Mouse (Mus musculus) neural tube, embryonic 11.5 days (tissue): ENCODE data around the gene Rin2. TPM values are rescaled to one million over a fixed set of nuclear protein-coding genes. Genes with fewer than 3 reads are reported as not detected.
A peak's percentile ranks its signal among the peaks of the same experiment; 100 is the strongest.

ENCODE experiments used
- ATAC-seq: fragments of 200-750 bp; cut with Nextera tagmentation; 2 replicates; pipeline ENCODE4 v1.8.0; 2017; ENCODE audit warnings: moderate number of reproducible peaks, mild to moderate bottlenecking, moderate TSS enrichment, moderate library complexity; ENCODE audit not compliant: insufficient read depth, low FRiP score, low TSS enrichment
- DNase-seq: peaks from one replicate; pipeline ENCODE4 v3.0.0-alpha.2; 2015; ENCODE audit warnings: low spot score
- H3K27ac ChIP-seq: fragments of 300-500 bp; sonication (generic); 2 replicates; pipeline ENCODE4 v1.5.1; 2014; ENCODE audit warnings: low read depth, mild to moderate bottlenecking, low read length
- H3K27me3 ChIP-seq: fragments of 300-500 bp; sonication (generic); 2 replicates; pipeline ENCODE4 v1.6.1; 2014; ENCODE audit warnings: mild to moderate bottlenecking, low read length, mixed read lengths; ENCODE audit not compliant: control insufficient read depth, insufficient read depth
- H3K36me3 ChIP-seq: fragments of 300-500 bp; sonication (generic); 2 replicates; pipeline ENCODE4 v1.6.1; 2014; ENCODE audit warnings: mild to moderate bottlenecking, low read length, moderate library complexity, mixed read lengths; ENCODE audit not compliant: control insufficient read depth, insufficient read depth
- H3K4me1 ChIP-seq: fragments of 300-500 bp; sonication (generic); 2 replicates; pipeline ENCODE4 v1.6.1; 2014; ENCODE audit warnings: low read length, mixed read lengths; ENCODE audit not compliant: control insufficient read depth, insufficient read depth
- H3K4me2 ChIP-seq: fragments of 300-500 bp; sonication (generic); 2 replicates; pipeline ENCODE4 v1.6.1; 2014; ENCODE audit warnings: low read depth, mild to moderate bottlenecking, moderate library complexity
- H3K4me3 ChIP-seq: fragments of 300-500 bp; sonication (generic); 2 replicates; pipeline ENCODE4 v1.5.1; 2014; ENCODE audit warnings: low read depth, low read length
- H3K9ac ChIP-seq: fragments of 300-500 bp; sonication (generic); 2 replicates; pipeline ENCODE4 v1.6.1; 2014; ENCODE audit warnings: mild to moderate bottlenecking, low read length
- H3K9me3 ChIP-seq: fragments of 300-500 bp; sonication (generic); 2 replicates; pipeline ENCODE4 v1.6.1; 2016; ENCODE audit warnings: low read length; ENCODE audit not compliant: control insufficient read depth
- WGBS: fragments of 180-500 bp; shearing (Covaris S2); extraction: QIAGEN DNeasy Blood & Tissue Kit; methylation state at CpG from one replicate; pipeline ENCODE4 v1.1.7; 2014; 5-methylcytosine and 5-hydroxymethylcytosine counted together
- polyA plus RNA-seq: library from polyadenylated mRNA; unstranded; fragments of >200 nt; fragmentation: Nextera tagmentation; extraction: Ambion mirVana; gene quantifications from 2 replicates; pipeline ENCODE4 v1.2.1, GENCODE M21; 2014

The Rin2 gene
- polyA plus RNA-seq, 1 experiment from 2014 or later: 22.0 TPM

DNA sequence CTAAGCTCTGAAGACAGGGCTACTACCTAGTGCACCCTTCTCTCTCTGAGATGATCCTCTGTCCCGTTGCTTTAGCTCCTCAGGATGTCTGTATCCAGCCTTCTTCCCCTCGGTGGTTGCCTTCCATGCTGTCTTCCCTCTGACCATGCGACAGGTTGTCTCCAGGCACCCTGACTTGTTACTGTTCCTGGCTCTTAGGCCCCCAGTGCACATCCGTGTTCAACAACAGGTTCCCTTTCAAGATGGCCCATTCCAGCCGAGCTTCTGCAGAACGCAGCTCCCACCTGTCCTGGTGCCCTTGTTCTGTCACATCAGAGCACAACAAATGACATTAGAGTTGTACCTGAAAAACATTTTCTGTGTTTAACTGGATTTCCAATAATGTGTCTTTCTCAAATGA lies 22.1 kb downstream of the Rin2 start:
- Histone ChIP-seq H3K27me3 (no peaks in the 10 kb centered on the region), H3K36me3 (no peaks in the 10 kb centered on the region), H3K9me3 (no peaks in the 10 kb centered on the region), H3K4me2 (no peak overlapping the region), H3K4me3 (no peak overlapping the region), H3K27ac (no peak overlapping the region), H3K4me1 (no peaks in the 10 kb centered on the region), H3K9ac (no peak overlapping the region)
- ATAC-seq (no peak), DNase-seq (no peak)
- WGBS: 81% methylated on average over 6 of the region's 6 CpGs

DNA sequence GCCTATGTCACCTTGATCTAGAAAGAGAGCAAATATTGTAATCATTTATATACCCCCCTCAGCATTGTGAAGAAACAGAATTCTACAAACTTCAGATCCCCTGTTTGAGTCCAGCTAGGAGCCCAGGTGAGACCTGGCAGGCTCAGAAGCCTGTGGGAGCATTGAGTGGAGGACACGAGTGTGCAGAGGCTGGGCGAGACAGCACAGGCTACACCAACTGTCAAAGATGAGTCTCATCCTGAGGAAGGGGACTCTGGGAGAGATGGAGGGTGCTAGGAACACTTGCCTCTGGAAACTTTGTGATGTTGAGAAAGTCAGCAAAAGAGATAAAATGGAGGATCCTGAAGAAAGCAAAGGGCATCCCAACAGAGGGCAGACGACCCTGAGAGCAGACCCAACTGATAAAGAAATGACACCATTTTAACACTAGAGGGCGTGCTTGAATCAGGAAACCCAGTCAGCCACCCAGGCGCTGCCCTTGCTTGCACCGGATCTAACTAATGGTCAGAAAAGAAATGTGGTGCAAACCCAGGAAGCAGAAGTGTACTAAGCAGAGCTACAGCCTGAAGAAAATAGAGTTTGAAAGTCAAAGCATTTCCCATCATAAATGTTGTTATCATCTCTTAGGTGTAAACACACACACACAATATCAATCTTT lies 24.5 kb downstream of the Rin2 start:
- Histone ChIP-seq H3K9me3 (no peaks in the 10 kb centered on the region), H3K27me3 (no peaks in the 10 kb centered on the region), H3K4me3 (no peak overlapping the region), H3K27ac (no peak overlapping the region), H3K36me3 (no peaks in the 10 kb centered on the region), H3K9ac (no peak overlapping the region), H3K4me2 (no peak overlapping the region), H3K4me1 (no peaks in the 10 kb centered on the region)
- peak; percentile 67 for DNase-seq
- WGBS: 34% methylated on average over 6 of the region's 6 CpGs
- peak; percentile 86 for ATAC-seq

- DNase-seq (no peak), ATAC-seq (no peak)
- no peaks in the 10 kb centered on the region for H3K27me3 ChIP-seq
- H3K36me3 ChIP-seq: no peaks in the 10 kb centered on the region
- no peaks in the 10 kb centered on the region for H3K9me3 ChIP-seq
- H3K9ac ChIP-seq: no peak overlapping the region
- H3K27ac ChIP-seq: no peak overlapping the region
- no peaks in the 10 kb centered on the region for H3K4me1 ChIP-seq
- no peak overlapping the region for H3K4me2 ChIP-seq
- no peak overlapping the region for H3K4me3 ChIP-seq
- 58% methylated on average over 8 of the region's 8 CpGs for WGBS
Measured at GRCm38 (mm10) chr2:145700237-145700985, 25.4 kb downstream of the Rin2 start.

DNA sequence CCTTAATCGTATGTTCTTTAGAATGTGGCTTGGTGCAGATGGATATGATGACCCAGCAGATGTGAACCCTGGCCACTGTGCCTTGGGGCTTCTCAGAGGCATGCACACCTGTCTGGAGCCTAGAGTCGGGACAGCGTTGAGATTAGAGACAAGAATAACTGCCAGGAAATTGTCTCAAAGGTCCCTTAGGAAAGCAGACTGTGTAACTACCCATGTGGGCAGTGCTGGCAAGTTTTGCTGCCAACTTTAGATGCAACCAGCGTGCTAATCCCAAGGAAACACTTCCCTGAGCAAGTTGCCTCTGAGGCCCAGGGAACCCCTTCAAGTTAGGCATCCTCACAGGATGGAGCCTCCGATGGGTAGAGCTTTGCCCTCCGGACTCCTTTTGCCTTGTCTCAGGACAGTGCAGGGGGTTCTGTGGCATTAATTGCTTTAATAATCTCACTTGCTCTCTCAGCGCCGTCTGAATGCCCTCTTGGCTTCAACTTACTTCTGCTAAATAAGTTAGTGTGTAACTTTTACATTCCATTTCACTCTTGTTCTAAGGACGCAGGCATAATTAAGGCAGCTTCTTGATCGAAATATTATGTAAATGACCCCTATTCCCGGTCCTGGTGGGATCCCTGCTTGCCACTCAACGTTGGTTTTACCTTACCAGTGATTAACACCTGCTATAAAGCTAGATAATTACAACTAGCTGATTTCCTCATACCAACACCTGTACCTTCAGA lies 26.8 kb downstream of the Rin2 start:
- H3K4me2 ChIP-seq: no peak overlapping the region
- no peak overlapping the region for H3K27ac ChIP-seq
- H3K36me3 ChIP-seq: no peaks in the 10 kb centered on the region
- H3K9me3 ChIP-seq: no peaks in the 10 kb centered on the region
- no peaks in the 10 kb centered on the region for H3K4me1 ChIP-seq
- no peaks in the 10 kb centered on the region for H3K27me3 ChIP-seq
- WGBS: 88% methylated on average over 12 of the region's 12 CpGs
- no peak for DNase-seq
- no peak for ATAC-seq
- H3K4me3 ChIP-seq: no peak overlapping the region
- H3K9ac ChIP-seq: no peak overlapping the region

- Histone ChIP-seq H3K9me3 (no peaks in the 10 kb centered on the region), H3K27me3 (no peaks in the 10 kb centered on the region), H3K9ac (no peak overlapping the region), H3K4me1 (no peaks in the 10 kb centered on the region), H3K4me2 (no peak overlapping the region), H3K27ac (no peak overlapping the region), H3K4me3 (no peak overlapping the region), H3K36me3 (no peaks in the 10 kb centered on the region)
- 78% methylated on average over 7 of the region's 7 CpGs for WGBS
- DNase-seq (no peak), ATAC-seq (no peak)
Measured at GRCm38 (mm10) chr2:145704738-145705137, 29.7 kb downstream of the Rin2 start.

DNA sequence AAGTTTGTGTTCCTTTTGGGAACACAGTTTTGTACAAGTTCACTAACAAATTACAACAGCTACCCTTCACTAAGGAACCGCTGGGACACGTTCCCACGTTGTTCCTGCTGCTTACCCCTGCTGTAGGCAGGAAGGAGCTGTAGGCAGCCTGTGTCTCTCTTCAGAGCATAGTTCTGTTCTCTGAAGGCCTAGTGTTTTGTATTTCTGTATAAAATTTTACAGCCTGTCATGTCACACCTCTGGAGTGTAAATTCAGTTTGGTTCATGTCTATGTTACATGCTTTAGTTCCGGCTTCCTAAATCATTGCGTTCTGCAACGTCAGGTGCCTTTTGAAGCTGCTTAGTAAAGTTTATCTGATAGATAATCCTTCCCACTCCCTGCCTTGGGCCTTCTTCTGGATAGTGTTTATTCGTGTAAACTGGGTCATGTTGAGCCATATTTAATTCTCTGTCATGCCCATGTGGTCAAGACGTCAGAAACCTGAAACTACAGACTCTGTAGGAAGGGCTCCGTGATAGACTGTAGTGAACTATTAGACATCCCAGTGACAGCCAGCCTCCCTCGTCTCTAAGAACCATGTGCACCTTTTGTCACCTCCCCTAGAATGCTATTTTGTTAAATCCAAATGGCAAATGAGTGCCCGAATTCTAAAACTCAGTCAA lies 34.8 kb downstream of the Rin2 start:
- no peaks in the 10 kb centered on the region for H3K4me1 ChIP-seq
- H3K4me3 ChIP-seq: no peak overlapping the region
- no peak for DNase-seq
- H3K9me3 ChIP-seq: no peaks in the 10 kb centered on the region
- WGBS: 70% methylated on average over 11 of the region's 11 CpGs
- H3K4me2 ChIP-seq: no peak overlapping the region
- H3K9ac ChIP-seq: no peak overlapping the region
- no peaks in the 10 kb centered on the region for H3K27me3 ChIP-seq
- ATAC-seq: no peak
- H3K36me3 ChIP-seq: no peaks in the 10 kb centered on the region
- no peak overlapping the region for H3K27ac ChIP-seq

DNA sequence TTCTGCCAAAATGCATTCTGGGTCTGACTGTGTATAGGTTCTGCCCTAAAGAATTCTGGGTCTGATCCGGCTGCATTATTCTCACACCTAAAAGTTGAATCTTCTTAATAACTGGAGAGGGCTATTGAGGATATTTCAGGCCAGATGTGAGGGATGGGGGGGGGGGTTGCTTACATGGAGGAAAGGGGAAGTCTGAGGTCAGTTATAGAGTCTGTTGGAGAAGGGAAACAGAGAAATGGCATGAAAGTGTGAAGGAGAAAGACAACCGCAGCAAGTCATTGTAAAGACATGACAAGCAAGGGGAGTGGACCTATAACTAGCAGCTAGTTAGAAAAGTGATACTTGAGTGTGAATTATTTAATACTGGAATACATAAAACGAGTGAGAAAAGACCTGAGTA lies 36.5 kb downstream of the Rin2 start:
- ATAC-seq: no peak
- H3K36me3 ChIP-seq: no peaks in the 10 kb centered on the region
- no peak for DNase-seq
- no peaks in the 10 kb centered on the region for H3K27me3 ChIP-seq
- H3K4me3 ChIP-seq: no peak overlapping the region
- H3K27ac ChIP-seq: no peak overlapping the region
- no peak overlapping the region for H3K9ac ChIP-seq
- no peaks in the 10 kb centered on the region for H3K4me1 ChIP-seq
- no peaks in the 10 kb centered on the region for H3K9me3 ChIP-seq
- WGBS: 65% methylated on average over 3 of the region's 3 CpGs
- H3K4me2 ChIP-seq: no peak overlapping the region

- H3K36me3 ChIP-seq: no peaks in the 10 kb centered on the region
- ATAC-seq (no peak), DNase-seq (no peak)
- H3K27me3 ChIP-seq: no peaks in the 10 kb centered on the region
- H3K9me3 ChIP-seq: no peaks in the 10 kb centered on the region
- H3K9ac ChIP-seq: no peak overlapping the region
- H3K4me1 ChIP-seq: no peaks in the 10 kb centered on the region
- H3K27ac ChIP-seq: no peak overlapping the region
- 8% methylated on average over 3 of the region's 3 CpGs for WGBS
- no peak overlapping the region for H3K4me2 ChIP-seq
- H3K4me3 ChIP-seq: no peak overlapping the region
Measured at GRCm38 (mm10) chr2:145712026-145712425, 37.0 kb downstream of the Rin2 start.
